Mouse (Mus musculus) liver, embryonic 16.5 days (tissue): ENCODE data around the gene Exoc6. TPM values are rescaled to one million over a fixed set of nuclear protein-coding genes. Genes with fewer than 3 reads are reported as not detected.

Experiments
- ATAC-seq: fragments of 200-750 bp; cut with Nextera tagmentation; 2 replicates; pipeline ENCODE4 v1.8.0; 2017; ENCODE audit warnings: low read depth, mild to moderate bottlenecking, moderate number of reproducible peaks, moderate library complexity
- H3K27ac ChIP-seq: fragments of 300-500 bp; sonication (generic); 2 replicates; pipeline ENCODE4 v1.5.1; 2014; ENCODE audit warnings: mild to moderate bottlenecking, low read length
- H3K27me3 ChIP-seq: fragments of 300-500 bp; sonication (generic); 2 replicates; pipeline ENCODE4 v1.6.1; 2014; ENCODE audit warnings: low read depth, low read length, mixed read lengths; ENCODE audit not compliant: control insufficient read depth, insufficient read depth
- H3K36me3 ChIP-seq: fragments of 300-500 bp; sonication (generic); 2 replicates; pipeline ENCODE4 v1.6.1; 2014; ENCODE audit warnings: mild to moderate bottlenecking; ENCODE audit not compliant: control insufficient read depth, insufficient read depth
- H3K4me1 ChIP-seq: fragments of 300-500 bp; sonication (generic); 2 replicates; pipeline ENCODE4 v1.6.1; 2014; ENCODE audit warnings: low read depth, low read length, mixed read lengths; ENCODE audit not compliant: control insufficient read depth
- H3K4me2 ChIP-seq: fragments of 300-500 bp; sonication (generic); 2 replicates; pipeline ENCODE4 v1.6.1; 2014; ENCODE audit warnings: low read depth, low read length, mixed read lengths
- H3K4me3 ChIP-seq: fragments of 300-500 bp; sonication (generic); 2 replicates; pipeline ENCODE4 v1.5.1; 2014; ENCODE audit warnings: low read depth, mild to moderate bottlenecking, low read length
- H3K9ac ChIP-seq: fragments of 300-500 bp; sonication (generic); 2 replicates; pipeline ENCODE4 v1.6.1; 2014; ENCODE audit warnings: low read depth, low read length
- H3K9me3 ChIP-seq: fragments of 300-500 bp; sonication (generic); replicated peaks from 2 replicates; pipeline ENCODE4 v1.6.1; 2016; ENCODE audit warnings: low read length; ENCODE audit not compliant: control insufficient read depth
- WGBS: fragments of 180-500 bp; shearing (Covaris S2); extraction: QIAGEN DNeasy Blood & Tissue Kit; methylation state at CpG from one replicate; pipeline ENCODE4 v1.1.7; 2014; ENCODE audit not compliant: insufficient replicate concordance; 5-methylcytosine and 5-hydroxymethylcytosine counted together
- polyA plus RNA-seq: library from polyadenylated mRNA; unstranded; fragments of >200 nt; fragmentation: Nextera tagmentation; extraction: Ambion mirVana; gene quantifications from 2 replicates; pipeline ENCODE4 v1.2.1, GENCODE M21; 2015

Exoc6 gene
- polyA plus RNA-seq, 1 experiment from 2014 or later, result 25.7 TPM

DNA sequence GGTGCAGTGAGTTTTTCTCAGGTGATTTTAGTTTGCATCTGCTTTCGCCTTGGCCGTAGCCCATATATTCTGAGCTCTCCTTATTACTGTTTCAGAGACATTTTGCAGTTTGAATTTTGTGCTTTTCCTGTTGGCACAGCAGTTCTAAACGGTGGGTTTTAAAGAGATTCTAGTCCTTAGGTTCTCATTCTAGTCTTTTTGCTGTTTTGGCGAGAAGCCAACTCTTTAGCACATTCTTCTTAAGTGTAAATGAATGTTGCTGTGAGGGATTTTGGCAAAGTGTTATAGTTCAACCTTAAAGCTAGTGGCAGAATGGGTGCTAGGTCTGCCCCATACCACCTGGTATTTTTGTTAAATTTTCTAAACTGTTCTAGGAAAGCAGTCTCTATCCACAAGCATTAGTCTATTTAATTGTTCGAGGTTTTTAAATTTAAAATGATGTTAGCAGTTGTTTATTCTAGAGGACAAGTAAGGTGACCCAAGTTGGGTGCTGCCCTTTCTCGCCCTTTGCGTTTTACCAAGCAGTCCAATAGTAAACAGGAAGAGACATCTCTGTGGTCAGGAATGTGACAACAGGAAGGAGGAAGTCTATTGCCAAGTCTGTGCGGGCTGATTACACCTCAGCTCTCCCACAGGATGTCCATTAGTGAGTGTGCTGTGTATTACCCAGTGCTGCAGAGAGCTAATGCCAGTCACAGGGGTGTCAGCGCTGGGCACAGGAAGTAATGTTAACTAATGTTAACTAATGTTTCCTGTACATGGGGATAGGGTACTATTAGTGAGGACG lies 11.1 kb downstream of the Exoc6 start:
- no peak overlapping the region for H3K4me3 ChIP-seq

GRCm38 (mm10) chr19:37563763-37564162 lies 13.5 kb downstream of the Exoc6 start:
- Histone ChIP-seq H3K36me3 (no peaks in the 10 kb centered on the region), H3K27me3 (no peaks in the 10 kb centered on the region), H3K9me3 (no peaks in the 10 kb centered on the region), H3K4me2 (no peak overlapping the region), H3K9ac (no peak overlapping the region), H3K4me3 (no peak overlapping the region), H3K4me1 (peaks cover 36% of the 10 kb centered on the region), H3K27ac (no peak overlapping the region)
- no peak; the same call in 1 of the 2 replicates for ATAC-seq
- WGBS, result 17% methylated on average over 4 of the region's 4 CpGs

More for the DNA sequence above, 11.1 kb downstream of the Exoc6 start:
- peak overlapping the region; percentile 5; the same call in 1 of the 2 replicates for H3K4me2 ChIP-seq
- H3K27me3 ChIP-seq, result no peaks in the 10 kb centered on the region
- H3K9me3 ChIP-seq, result no peaks in the 10 kb centered on the region
- no peaks in the 10 kb centered on the region for H3K36me3 ChIP-seq
- H3K27ac ChIP-seq, result peak overlapping the region; percentile 31
- peak overlapping the region; percentile 42; the same call in 1 of the 2 replicates for H3K9ac ChIP-seq
- ATAC-seq, result peak; percentile 75
- H3K4me1 ChIP-seq, result peaks cover 52% of the 10 kb centered on the region
- WGBS, result 25% methylated on average over 10 of the region's 10 CpGs

DNA sequence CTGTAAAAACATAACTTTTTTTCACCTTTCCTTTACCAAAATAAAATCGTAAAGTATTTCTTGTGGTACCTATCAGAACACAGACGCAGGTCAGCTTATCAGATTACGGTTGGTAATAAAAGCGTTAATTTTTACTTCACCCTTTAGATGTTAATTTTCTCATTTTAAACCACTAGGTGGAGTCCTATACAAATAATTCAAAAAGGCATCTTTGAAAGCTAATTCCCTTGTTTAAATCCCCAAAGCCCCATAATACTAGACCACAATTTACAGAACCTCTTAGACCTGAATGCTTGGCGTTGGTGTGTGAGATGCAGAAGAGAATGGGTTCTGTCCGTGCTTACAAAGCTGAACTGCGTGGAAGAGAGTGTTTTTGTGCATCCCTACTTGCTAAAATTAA lies 15.6 kb downstream of the Exoc6 start:
- ATAC-seq, result no peak
- 37% methylated on average over 7 of the region's 7 CpGs for WGBS
- Histone ChIP-seq H3K4me2 (no peak overlapping the region), H3K36me3 (no peaks in the 10 kb centered on the region), H3K9ac (no peak overlapping the region), H3K27ac (no peak overlapping the region), H3K9me3 (no peaks in the 10 kb centered on the region), H3K27me3 (no peaks in the 10 kb centered on the region), H3K4me3 (no peak overlapping the region), H3K4me1 (peaks cover 17% of the 10 kb centered on the region)

- H3K36me3 ChIP-seq, result peaks cover 16% of the 10 kb centered on the region; the same call in 1 of the 2 replicates
- H3K27me3 ChIP-seq, result no peaks in the 10 kb centered on the region
- no peaks in the 10 kb centered on the region for H3K9me3 ChIP-seq
- no peaks in the 10 kb centered on the region; the same call in 1 of the 2 replicates for H3K4me1 ChIP-seq
- ATAC-seq, result no peak
- no peak overlapping the region for H3K4me3 ChIP-seq
- no peak overlapping the region for H3K27ac ChIP-seq
- WGBS, result 78% methylated on average over 12 of the region's 12 CpGs
- H3K4me2 ChIP-seq, result no peak overlapping the region
- no peak overlapping the region for H3K9ac ChIP-seq
Observed at GRCm38 (mm10) chr19:37569186-37569754, 19.1 kb downstream of the Exoc6 start.

GRCm38 (mm10) chr19:37570966-37571718 lies 20.9 kb downstream of the Exoc6 start:
- Histone ChIP-seq H3K27me3 (no peaks in the 10 kb centered on the region), H3K9ac (no peak overlapping the region), H3K4me2 (no peak overlapping the region), H3K4me3 (no peak overlapping the region), H3K4me1 (no peaks in the 10 kb centered on the region), H3K36me3 (peaks cover 16% of the 10 kb centered on the region; the same call in 1 of the 2 replicates), H3K27ac (no peak overlapping the region), H3K9me3 (no peaks in the 10 kb centered on the region)
- no peak for ATAC-seq
- WGBS, result 86% methylated on average over 10 of the region's 10 CpGs

DNA sequence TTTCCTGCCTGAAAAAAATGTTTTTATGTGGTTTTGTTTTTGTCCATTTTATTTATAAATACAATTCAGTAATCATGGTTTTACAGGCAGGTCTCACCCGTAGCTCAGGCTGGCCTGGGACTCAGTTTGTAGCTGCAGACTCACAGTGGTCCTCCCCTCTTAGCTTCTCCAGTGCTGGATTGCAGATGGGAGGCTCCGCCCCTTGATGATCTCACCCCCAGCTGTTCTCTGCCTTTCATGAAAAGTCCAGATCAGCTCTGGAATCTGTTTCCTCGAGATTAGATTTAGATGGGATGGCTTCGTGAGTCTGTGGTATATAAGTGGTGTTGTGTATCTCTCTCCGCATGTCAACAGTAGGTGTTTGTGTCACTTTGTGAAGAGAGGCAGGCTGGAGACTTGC lies 24.6 kb downstream of the Exoc6 start:
- Histone ChIP-seq H3K4me1 (no peaks in the 10 kb centered on the region), H3K4me2 (no peak overlapping the region), H3K27me3 (no peaks in the 10 kb centered on the region), H3K36me3 (peaks cover 27% of the 10 kb centered on the region), H3K9ac (no peak overlapping the region), H3K4me3 (no peak overlapping the region), H3K9me3 (no peaks in the 10 kb centered on the region), H3K27ac (no peak overlapping the region)
- WGBS, result 55% methylated on average over 5 of the region's 5 CpGs
- no peak for ATAC-seq

GRCm38 (mm10) chr19:37579607-37580006 lies 29.4 kb downstream of the Exoc6 start:
- no peaks in the 10 kb centered on the region for H3K27me3 ChIP-seq
- 75% methylated on average over 4 of the region's 4 CpGs for WGBS
- no peak overlapping the region for H3K4me2 ChIP-seq
- ATAC-seq, result no peak
- H3K36me3 ChIP-seq, result peaks cover 19% of the 10 kb centered on the region
- no peak overlapping the region for H3K4me3 ChIP-seq
- H3K4me1 ChIP-seq, result no peaks in the 10 kb centered on the region; the same call in 1 of the 2 replicates
- no peak overlapping the region for H3K9ac ChIP-seq
- H3K9me3 ChIP-seq, result no peaks in the 10 kb centered on the region
- no peak overlapping the region for H3K27ac ChIP-seq

- no peaks in the 10 kb centered on the region for H3K27me3 ChIP-seq
- no peak for ATAC-seq
- no peak overlapping the region for H3K4me2 ChIP-seq
- H3K4me1 ChIP-seq, result no peaks in the 10 kb centered on the region; the same call in 1 of the 2 replicates
- no peaks in the 10 kb centered on the region for H3K9me3 ChIP-seq
- peaks cover 19% of the 10 kb centered on the region for H3K36me3 ChIP-seq
- 81% methylated on average over 6 of the region's 6 CpGs for WGBS
- H3K4me3 ChIP-seq, result no peak overlapping the region
- H3K9ac ChIP-seq, result no peak overlapping the region
- no peak overlapping the region for H3K27ac ChIP-seq
Observed at GRCm38 (mm10) chr19:37580438-37580837, 30.2 kb downstream of the Exoc6 start.
